Mouse (Mus musculus) gastrocnemius, adult 2 months (tissue): ENCODE results near the gene Slc17a4. TPM values are rescaled to one million over a fixed set of nuclear protein-coding genes. Genes with fewer than 3 reads are reported as not detected.

ENCODE experiments used
- DNase-seq: peaks from one replicate; pipeline ENCODE4 v3.0.0; 2022
- H3K27ac ChIP-seq: fragments of 200-600 bp; 2 replicates; pipeline ENCODE4 v1.8.1; 2022; ENCODE audit warnings: mild to moderate bottlenecking
- H3K4me3 ChIP-seq: fragments of 200-600 bp; 2 replicates; pipeline ENCODE4 v1.8.1; 2022; ENCODE audit warnings: mild to moderate bottlenecking, moderate library complexity
- CTCF ChIP-seq: fragments of 200-600 bp; IDR thresholded peaks from 2 replicates; pipeline ENCODE4 v1.8.1; 2022; ENCODE audit warnings: antibody characterized with exemption, mild to moderate bottlenecking, moderate library complexity
- intact Hi-C: fragments of 180-260 bp; cut with DNase I; formaldehyde crosslinking; loops from one replicate; pipeline ENCODE4 v1.15.1; 2025
- total RNA-seq, 2 experiments: library from RNA; stranded (reverse); gene quantifications; 2 replicates each; pipeline ENCODE4 v1.2.3; 2021

The Slc17a4 gene
- total RNA-seq, 2 experiments from 2014 or later, result not detected

DNA sequence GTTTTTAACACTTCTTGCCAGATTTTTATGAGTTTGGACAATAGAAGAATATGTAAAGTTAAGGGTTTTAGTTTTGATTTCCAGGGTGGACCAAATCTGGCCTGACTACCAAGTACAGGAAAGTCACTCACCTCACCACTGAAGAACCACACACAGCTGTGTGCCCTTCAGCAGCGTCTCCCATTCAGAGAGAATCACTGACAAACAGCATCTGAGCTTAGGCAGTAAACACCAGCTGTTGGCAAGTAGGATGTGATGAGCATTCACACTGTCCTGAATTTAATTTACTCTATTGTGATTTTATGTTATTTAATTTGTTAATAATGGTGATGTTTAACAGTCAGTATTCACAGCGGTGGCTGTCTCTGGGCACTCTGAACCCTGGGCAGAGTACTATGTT lies 11.0 kb upstream of the Slc17a4 start:
- Histone ChIP-seq H3K4me3 (no peak overlapping the region), H3K27ac (no peak overlapping the region)
- no peak for DNase-seq
- TF ChIP-seq CTCF, result no peak
- intact Hi-C loops, result no loop called here

DNA sequence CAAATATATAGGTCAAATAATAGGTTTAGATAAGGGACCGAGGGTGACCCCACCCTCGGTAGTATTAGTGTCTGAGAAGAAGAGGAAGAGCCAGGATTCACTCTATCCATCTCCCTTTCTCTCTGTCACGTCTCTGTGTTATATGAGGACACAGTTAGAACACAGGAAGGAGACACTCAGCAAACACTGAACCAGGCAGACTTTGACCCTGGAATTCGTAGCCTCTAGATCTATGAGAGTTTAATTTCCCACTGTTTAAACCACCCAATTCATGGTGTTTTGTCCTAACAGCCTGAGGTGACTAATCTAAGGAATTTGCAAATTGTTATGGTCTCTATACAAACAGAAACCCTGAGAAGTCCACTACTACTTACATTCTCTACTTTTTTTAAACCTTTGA lies 2.9 kb upstream of the Slc17a4 start:
- intact Hi-C loops, result no loop called here
- Histone ChIP-seq H3K27ac (no peak overlapping the region), H3K4me3 (no peak overlapping the region)
- DNase-seq, result no peak
- no peak for TF ChIP-seq CTCF

DNA sequence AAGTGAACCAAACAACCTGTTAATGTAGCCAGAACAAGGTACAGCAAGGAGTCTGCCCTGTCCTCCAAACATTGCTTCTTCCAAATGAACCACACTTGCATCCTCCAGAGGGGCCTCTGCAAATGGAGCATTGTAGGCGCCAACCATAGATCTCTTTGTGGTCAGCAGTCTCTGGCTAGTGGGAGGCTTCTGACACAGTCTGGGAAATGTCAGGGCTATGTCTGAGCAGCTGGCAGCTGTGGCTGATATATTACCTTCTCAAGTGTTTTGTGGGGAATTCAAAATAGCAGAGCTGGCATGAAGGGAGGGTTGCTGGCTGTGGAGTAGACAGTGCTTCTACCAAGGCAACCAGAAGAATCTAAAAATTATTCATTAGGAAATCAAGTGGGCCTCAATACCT lies 1.3 kb upstream of the Slc17a4 start:
- TF ChIP-seq CTCF, result no peak
- intact Hi-C loops, result no loop called here
- Histone ChIP-seq H3K27ac (no peak overlapping the region), H3K4me3 (no peak overlapping the region)
- DNase-seq, result peak; percentile 54

DNA sequence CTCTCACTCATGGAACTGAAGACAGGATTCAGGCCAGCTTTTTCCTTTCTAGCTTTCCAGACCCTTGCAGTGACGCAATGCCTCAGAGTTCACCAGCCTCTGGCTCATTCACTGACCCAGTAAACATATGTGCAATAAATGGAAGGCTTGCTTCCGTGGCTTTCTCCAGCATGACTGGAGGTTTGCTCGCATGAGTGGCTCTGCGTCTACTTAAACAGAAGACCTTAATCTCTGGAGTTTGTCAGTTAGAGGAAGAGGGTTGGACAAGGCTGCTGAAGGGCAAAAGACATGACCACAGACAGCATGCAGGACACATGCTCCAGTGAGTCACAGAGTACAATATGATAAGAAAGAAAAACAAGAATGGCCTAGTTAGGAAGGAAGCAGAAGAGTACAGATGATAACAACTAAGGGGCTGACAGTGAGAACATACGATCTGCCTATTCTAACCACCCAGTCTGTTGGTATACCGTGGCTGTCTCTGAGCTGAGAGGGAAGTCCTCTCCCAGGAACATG lies 960 bp downstream of the Slc17a4 start:
- no peak for DNase-seq
- TF ChIP-seq CTCF, result no peak
- H3K4me3 ChIP-seq, result no peak overlapping the region
- intact Hi-C loops, result no loop called here
- H3K27ac ChIP-seq, result no peak overlapping the region

GRCm38 (mm10) chr13:23911335-23911734 lies 3.5 kb downstream of the Slc17a4 start:
- H3K4me3 ChIP-seq, result no peak overlapping the region
- no peak for TF ChIP-seq CTCF
- no peak for DNase-seq
- intact Hi-C loops, result no loop called here
- no peak overlapping the region for H3K27ac ChIP-seq

DNA sequence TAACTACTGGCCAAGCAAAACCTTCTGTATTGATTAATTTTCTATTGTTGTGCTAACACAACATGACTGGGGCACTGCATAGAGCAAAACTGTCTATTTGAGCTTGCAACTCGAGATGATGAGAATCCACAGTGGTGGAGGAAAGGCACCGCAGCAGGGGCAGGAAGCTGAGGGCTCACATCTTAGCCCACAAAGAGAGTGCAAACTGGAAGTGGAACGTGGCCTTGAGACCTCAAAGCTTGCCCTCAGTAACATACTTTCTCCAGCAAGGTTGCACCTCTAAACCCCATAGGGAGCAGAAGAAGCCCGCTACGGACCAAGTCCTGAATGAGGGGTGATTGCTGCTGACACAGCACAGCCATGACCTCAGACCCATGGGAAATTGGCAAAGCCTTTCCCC lies 4.7 kb downstream of the Slc17a4 start:
- intact Hi-C loops, result no loop called here
- Histone ChIP-seq H3K27ac (no peak overlapping the region), H3K4me3 (no peak overlapping the region)
- DNase-seq, result no peak
- no peak for TF ChIP-seq CTCF

GRCm38 (mm10) chr13:23906906-23907305 lies 7.9 kb downstream of the Slc17a4 start:
- Histone ChIP-seq H3K27ac (no peak overlapping the region), H3K4me3 (no peak overlapping the region)
- intact Hi-C loops, result no loop called here
- no peak for DNase-seq
- no peak for TF ChIP-seq CTCF

DNA sequence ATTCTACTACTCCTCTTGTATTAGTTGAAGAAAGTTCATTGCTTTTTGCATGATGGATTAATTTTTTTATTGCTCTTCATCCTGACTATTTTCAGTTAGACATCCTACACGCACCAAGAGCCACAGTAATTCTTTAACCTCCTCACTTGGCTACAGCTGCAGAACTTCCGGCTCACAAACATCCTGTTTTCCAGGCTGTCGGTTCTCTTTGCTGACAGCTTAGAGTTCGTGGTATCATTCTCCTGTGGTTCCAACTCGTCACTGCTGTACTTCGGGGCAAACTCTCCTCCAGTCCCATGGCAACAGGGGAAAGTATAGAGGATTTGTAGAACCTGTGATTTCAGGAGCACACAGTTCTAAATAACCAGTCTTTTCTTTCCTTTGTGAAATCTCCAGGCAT lies 16.6 kb downstream of the Slc17a4 start:
- TF ChIP-seq CTCF, result no peak
- H3K4me3 ChIP-seq, result no peak overlapping the region
- intact Hi-C loops, result no loop called here
- no peak for DNase-seq
- no peak overlapping the region for H3K27ac ChIP-seq

- Histone ChIP-seq H3K27ac (no peak overlapping the region), H3K4me3 (no peak overlapping the region)
- no peak for DNase-seq
- intact Hi-C loops, result no loop called here
- no peak for TF ChIP-seq CTCF
Measured at GRCm38 (mm10) chr13:23893269-23893593, 21.6 kb downstream of the Slc17a4 start.

- H3K4me3 ChIP-seq, result no peak overlapping the region
- intact Hi-C loops, result no loop called here
- no peak for DNase-seq
- no peak overlapping the region for H3K27ac ChIP-seq
- TF ChIP-seq CTCF, result no peak
Measured at GRCm38 (mm10) chr13:23892592-23893268, 22.1 kb downstream of the Slc17a4 start.

GRCm38 (mm10) chr13:23889011-23889605 lies 25.7 kb downstream of the Slc17a4 start:
- no peak overlapping the region for H3K27ac ChIP-seq
- intact Hi-C loops, result no loop called here

DNA sequence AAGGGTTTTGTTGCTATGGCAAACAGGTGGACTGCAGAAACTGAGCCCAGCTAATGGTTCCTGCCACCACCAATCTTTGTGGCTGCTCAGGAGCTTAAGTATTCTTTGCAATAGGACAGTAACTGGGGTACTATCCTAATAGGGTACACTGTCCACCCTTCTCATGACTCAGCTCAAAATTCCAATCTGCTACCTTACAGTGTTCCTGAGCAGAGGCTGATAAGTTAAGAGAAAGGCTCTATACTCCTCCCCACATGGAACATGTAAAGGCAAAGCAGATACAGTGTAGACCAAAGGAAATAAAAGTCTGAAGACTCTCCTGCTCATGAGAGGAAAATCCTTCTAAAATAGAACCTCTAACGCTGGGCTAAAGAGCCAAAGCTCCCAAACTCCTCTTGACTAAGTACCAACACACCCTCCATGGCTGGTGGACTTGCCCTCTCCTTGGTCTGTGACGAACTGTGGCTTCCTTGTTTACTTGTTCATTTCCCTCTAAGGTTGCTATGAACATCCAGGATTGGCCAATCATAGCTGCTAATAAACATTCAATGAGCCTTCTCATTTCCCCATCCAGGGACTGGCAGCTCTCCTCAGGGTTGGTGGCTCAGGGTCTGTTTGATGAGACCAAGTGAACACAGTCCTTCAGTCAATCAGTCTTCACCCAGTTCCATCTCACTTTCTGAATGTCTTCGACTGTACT lies 27.6 kb downstream of the Slc17a4 start:
- intact Hi-C loops, result no loop called here

More at GRCm38 (mm10) chr13:23889011-23889605, 25.7 kb downstream of the Slc17a4 start:
- DNase-seq, result no peak
- no peak for TF ChIP-seq CTCF
- H3K4me3 ChIP-seq, result no peak overlapping the region

DNA sequence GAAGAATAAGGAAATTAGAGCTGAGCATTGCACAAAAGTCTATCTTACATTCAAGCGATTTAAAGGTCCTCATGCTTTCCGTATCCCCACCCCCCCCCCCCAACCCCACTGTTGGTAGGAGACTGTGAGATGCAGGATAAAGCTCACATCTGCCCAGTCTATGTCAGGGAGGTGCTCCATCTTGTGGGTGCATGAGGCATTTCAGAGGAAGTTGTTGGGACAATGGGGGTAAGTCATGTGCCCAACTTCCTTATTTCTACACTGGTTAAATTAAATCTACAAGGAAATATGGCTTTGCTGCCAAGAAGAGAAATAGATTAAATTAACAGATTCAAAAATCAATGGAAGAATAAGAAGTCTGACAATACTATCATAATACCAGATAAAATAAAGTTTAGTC lies 29.3 kb downstream of the Slc17a4 start:
- peak; percentile 40 for TF ChIP-seq CTCF
- DNase-seq, result no peak
- H3K4me3 ChIP-seq, result no peak overlapping the region
- intact Hi-C loops, result no loop called here
- H3K27ac ChIP-seq, result no peak overlapping the region

More for the DNA sequence above, 27.6 kb downstream of the Slc17a4 start:
- no peak overlapping the region for H3K4me3 ChIP-seq
- H3K27ac ChIP-seq, result no peak overlapping the region
- no peak for TF ChIP-seq CTCF
- DNase-seq, result no peak
